Mouse (Mus musculus) heart, adult 2 months (tissue): ENCODE data around the gene Lpcat1.

Experiments
- CTCF ChIP-seq: fragments of 200-600 bp; IDR thresholded peaks from 2 replicates; pipeline ENCODE4 v1.8.1; 2022; ENCODE audit warnings: antibody characterized with exemption, mild to moderate bottlenecking, moderate library complexity
- EP300 ChIP-seq: fragments of 200-500 bp; IDR thresholded peaks from 2 replicates; pipeline ENCODE4 v1.6.1; 2011; ENCODE audit warnings: low read depth, low read length, control low read depth; ENCODE audit not compliant: insufficient read depth
- POLR2A ChIP-seq: fragments of 200-500 bp; IDR thresholded peaks from 2 replicates; pipeline ENCODE4 v1.6.1; 2011; ENCODE audit warnings: mild to moderate bottlenecking, low read depth, low read length, control low read depth; ENCODE audit not compliant: insufficient read depth

DNA sequence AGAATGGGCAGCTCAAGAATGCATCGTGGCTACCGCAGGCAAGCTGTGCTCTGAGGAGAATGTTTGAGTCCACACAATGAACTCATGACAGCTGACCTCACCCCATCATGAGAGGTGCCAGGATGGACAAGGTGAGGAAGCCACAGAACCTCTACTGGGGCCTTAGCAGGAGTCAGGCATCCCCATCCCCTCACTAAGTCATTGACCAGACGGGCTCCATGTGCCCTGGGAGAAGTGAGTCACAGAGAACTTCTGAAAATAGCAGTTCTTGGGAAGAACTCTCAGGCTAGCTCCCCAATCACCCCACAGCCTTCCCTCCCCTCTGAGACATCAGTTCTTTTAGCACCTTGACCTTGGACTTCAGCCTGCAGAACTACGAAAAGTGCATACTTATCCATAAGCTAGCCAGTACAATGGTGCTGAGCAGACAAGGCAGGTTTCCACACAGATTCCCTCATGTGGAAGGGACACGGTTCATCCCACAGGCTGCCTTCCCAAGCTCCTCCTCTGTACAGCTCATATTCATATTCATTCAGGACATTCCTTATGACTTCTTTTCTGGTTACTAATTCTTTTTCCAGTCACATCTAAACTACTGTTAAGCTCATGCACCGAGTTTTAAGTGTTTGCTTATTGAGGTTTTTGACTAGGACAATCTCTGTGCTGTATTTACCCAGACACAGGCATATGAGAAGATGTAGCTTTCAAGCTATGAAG is 37.2 kb upstream of the Lpcat1 start:
- TF ChIP-seq CTCF (no peak), POLR2A (no peak), EP300 (no peak)
